Mouse (Mus musculus) retina, postnatal 7 days (tissue): ENCODE measurements around the gene Palld.

Experiments used
- DNase-seq: peaks from one replicate; pipeline ENCODE4 v3.0.0-alpha.2; 2012; ENCODE audit warnings: low read depth, low spot score

The Palld gene

GRCm38 (mm10) chr8:61902521-61902920 is at the start of gene Palld:
Gene Palld, minus strand, starts transcription at chr8:61902690.
- no peak for DNase-seq

GRCm38 (mm10) chr8:61937576-61937975 is 35.1 kb upstream of the Palld start:
- DNase-seq, result no peak

GRCm38 (mm10) chr8:61933243-61933642 is 30.8 kb upstream of the Palld start:
- no peak for DNase-seq

- DNase-seq, result no peak
Measured at GRCm38 (mm10) chr8:61927777-61928494, 25.4 kb upstream of the Palld start, which contains the start of gene Ddx60. Gene Ddx60, plus strand, starts transcription at chr8:61928087.

GRCm38 (mm10) chr8:61924518-61924917 is 22.0 kb upstream of the Palld start:
- DNase-seq, result no peak

GRCm38 (mm10) chr8:61921454-61922054 is 19.1 kb upstream of the Palld start:
- no peak for DNase-seq

GRCm38 (mm10) chr8:61920389-61920788 is 17.9 kb upstream of the Palld start:
- no peak for DNase-seq

GRCm38 (mm10) chr8:61919145-61919788 is 16.8 kb upstream of the Palld start:
- DNase-seq, result no peak

- peak; percentile 21 for DNase-seq
Measured at GRCm38 (mm10) chr8:61917287-61917686, 14.8 kb upstream of the Palld start.

GRCm38 (mm10) chr8:61913957-61914356 is 11.5 kb upstream of the Palld start:
- no peak for DNase-seq

- DNase-seq, result no peak
Measured at GRCm38 (mm10) chr8:61912817-61913216, 10.3 kb upstream of the Palld start.

GRCm38 (mm10) chr8:61909313-61909712 is 6.8 kb upstream of the Palld start:
- DNase-seq, result no peak

GRCm38 (mm10) chr8:61908303-61909215 is 6.1 kb upstream of the Palld start:
- DNase-seq, result no peak

- DNase-seq, result no peak
Measured at GRCm38 (mm10) chr8:61901028-61901717, 1.3 kb downstream of the Palld start.

GRCm38 (mm10) chr8:61897402-61897801 is 5.1 kb downstream of the Palld start:
- DNase-seq, result no peak

- DNase-seq, result no peak
Measured at GRCm38 (mm10) chr8:61896742-61897141, 5.7 kb downstream of the Palld start.

GRCm38 (mm10) chr8:61894062-61894461 is 8.4 kb downstream of the Palld start:
- DNase-seq, result peak; percentile 25

GRCm38 (mm10) chr8:61877607-61878006 is 24.9 kb downstream of the Palld start:
- DNase-seq, result no peak

- peak; percentile 55 for DNase-seq
Measured at GRCm38 (mm10) chr8:61875290-61875689, 27.2 kb downstream of the Palld start.

- no peak for DNase-seq
Measured at GRCm38 (mm10) chr8:61873994-61874393, 28.5 kb downstream of the Palld start.

GRCm38 (mm10) chr8:61868481-61868880 is 34.0 kb downstream of the Palld start:
- DNase-seq, result no peak
